Mouse (Mus musculus) MEL (cell line): ENCODE measurements at regions not wholly inside any gene's neighbourhood (a gene's known extent, or its start where the extent isn't known, plus 50 kb on each side); places are given as distances from the start of the nearest gene placed in this dataset.

Experiments used
- DNase-seq: peaks from one replicate; pipeline ENCODE4 v3.0.0; 2011; ENCODE audit warnings: low read depth, low spot score
- H3K27ac ChIP-seq: 2 replicates; pipeline ENCODE4 v1.5.1; 2012; ENCODE audit warnings: low read depth, mild to moderate bottlenecking, control low read depth, low read length, moderate library complexity; ENCODE audit not compliant: control insufficient read depth
- H3K27me3 ChIP-seq, 2 experiments: fragments of 150-350 bp in 1 of 2; sonication (generic) in 1 of 2; 2 replicates each; pipeline ENCODE4 v1.6.1; 2012; ENCODE audit warnings: low read length in 2 of 2, mild to moderate bottlenecking in 2 of 2, improper control_type of control experiment in 1 of 2, moderate library complexity in 1 of 2; ENCODE audit not compliant: insufficient read depth in 2 of 2, control insufficient read depth in 1 of 2
- H3K36me3 ChIP-seq, 2 experiments: 2 replicates each; pipeline ENCODE4 v1.6.1; 2012 to 2014; ENCODE audit warnings: low read length in 2 of 2, improper control_type of control experiment in 1 of 2, inconsistent platforms in 1 of 2, mild to moderate bottlenecking in 1 of 2; ENCODE audit not compliant: insufficient read depth in 2 of 2, control insufficient read depth in 1 of 2
- H3K4me1 ChIP-seq, 2 experiments: fragments of 150-350 bp in 1 of 2; sonication (generic) in 1 of 2; 2 replicates each; pipeline ENCODE4 v1.6.1; 2012; ENCODE audit warnings: low read length in 2 of 2, improper control_type of control experiment in 1 of 2, mild to moderate bottlenecking in 1 of 2; ENCODE audit not compliant: insufficient read depth in 2 of 2, control insufficient read depth in 1 of 2
- H3K4me3 ChIP-seq, 2 experiments: fragments of 150-350 bp in 1 of 2; sonication (generic) in 1 of 2; 2 replicates each; pipeline ENCODE4 v1.5.1; 2012; ENCODE audit warnings: low read depth in 2 of 2, low read length in 2 of 2, mild to moderate bottlenecking in 2 of 2, moderate library complexity in 2 of 2, control low read depth in 1 of 2, improper control_type of control experiment in 1 of 2; ENCODE audit not compliant: control insufficient read depth in 1 of 2, insufficient read depth in 1 of 2
- H3K79me2 ChIP-seq: 2 replicates; pipeline ENCODE4 v1.6.1; 2012; ENCODE audit warnings: mild to moderate bottlenecking, low read length, moderate library complexity; ENCODE audit not compliant: control insufficient read depth, poor library complexity, insufficient read depth
- H3K9ac ChIP-seq: 2 replicates; pipeline ENCODE4 v1.6.1; 2012; ENCODE audit warnings: low read depth, mild to moderate bottlenecking, control low read depth, low read length, moderate library complexity; ENCODE audit not compliant: control insufficient read depth, poor library complexity, severe bottlenecking
- H3K9me3 ChIP-seq: fragments of 150-350 bp; sonication (generic); replicated peaks from 2 replicates; pipeline ENCODE4 v1.6.1; 2012; ENCODE audit warnings: mild to moderate bottlenecking, low read length, improper control_type of control experiment, moderate library complexity; ENCODE audit not compliant: insufficient read depth
- BHLHE40 ChIP-seq: IDR thresholded peaks from 2 replicates; pipeline ENCODE4 v1.6.1; 2012; ENCODE audit warnings: low read depth, mild to moderate bottlenecking, inconsistent platforms, low read length, improper control_type of control experiment, borderline replicate concordance
- CTCF ChIP-seq, 3 experiments: IDR thresholded peaks in 2 of 3; conservative IDR thresholded peaks in 1 of 3; 2 replicates each; pipeline ENCODE4 v1.5.1; 2011 to 2012; ENCODE audit warnings: low read length in 3 of 3, low read depth in 2 of 3, mild to moderate bottlenecking in 2 of 3, improper control_type of control experiment in 1 of 3, inconsistent platforms in 1 of 3, mixed read lengths in 1 of 3, moderate library complexity in 1 of 3; ENCODE audit not compliant: control insufficient read depth in 1 of 3, insufficient read depth in 1 of 3, poor library complexity in 1 of 3, severe bottlenecking in 1 of 3
- ELF1 ChIP-seq: IDR thresholded peaks from 2 replicates; pipeline ENCODE4 v1.6.1; 2014; ENCODE audit warnings: low read depth, mild to moderate bottlenecking, inconsistent platforms, low read length, improper control_type of control experiment, moderate library complexity
- EP300 ChIP-seq, 2 experiments: IDR thresholded peaks; 2 replicates each; pipeline ENCODE4 v1.6.1; 2011; ENCODE audit warnings: improper control_type of control experiment in 2 of 2, low read length in 2 of 2, low read depth in 1 of 2, mild to moderate bottlenecking in 1 of 2
- GABPA ChIP-seq: IDR thresholded peaks from 2 replicates; pipeline ENCODE4 v1.6.1; 2012; ENCODE audit warnings: low read depth, mild to moderate bottlenecking, inconsistent platforms, low read length, improper control_type of control experiment, moderate library complexity
- GATA1 ChIP-seq: IDR thresholded peaks from 2 replicates; pipeline ENCODE4 v1.6.1; 2011; ENCODE audit warnings: low read depth, low read length, improper control_type of control experiment
- JUND ChIP-seq: IDR thresholded peaks from 2 replicates; pipeline ENCODE4 v1.6.1; 2011; ENCODE audit warnings: low read depth, mild to moderate bottlenecking, improper control_type of control experiment, low read length
- KAT2A ChIP-seq: conservative IDR thresholded peaks from 2 replicates; pipeline ENCODE4 v1.6.1; 2012; ENCODE audit warnings: low read depth, low read length, improper control_type of control experiment, inconsistent platforms
- MAX ChIP-seq: IDR thresholded peaks from 2 replicates; pipeline ENCODE4 v1.6.1; 2011; ENCODE audit warnings: low read length, improper control_type of control experiment
- MEF2A ChIP-seq: IDR thresholded peaks from 2 replicates; pipeline ENCODE4 v1.6.1; 2014; ENCODE audit warnings: low read depth, mild to moderate bottlenecking, inconsistent platforms, low read length, improper control_type of control experiment; ENCODE audit not compliant: poor library complexity, insufficient replicate concordance, severe bottlenecking; ENCODE audit errors: extremely low read depth
- MXI1 ChIP-seq: IDR thresholded peaks from 2 replicates; pipeline ENCODE4 v1.6.1; 2011; ENCODE audit warnings: mild to moderate bottlenecking, low read depth, low read length, improper control_type of control experiment
- NRF1 ChIP-seq: IDR thresholded peaks from 2 replicates; pipeline ENCODE4 v1.6.1; 2014; ENCODE audit warnings: low read depth, mild to moderate bottlenecking, inconsistent platforms, low read length, improper control_type of control experiment, moderate library complexity; ENCODE audit not compliant: poor library complexity, insufficient read depth, severe bottlenecking
- POLR2A ChIP-seq, 2 experiments: IDR thresholded peaks; 2 replicates each; pipeline ENCODE4 v1.6.1; 2011 to 2012; ENCODE audit warnings: low read length in 2 of 2, mild to moderate bottlenecking in 2 of 2, control low read depth in 1 of 2, improper control_type of control experiment in 1 of 2, low read depth in 1 of 2, moderate library complexity in 1 of 2; ENCODE audit not compliant: control insufficient read depth in 1 of 2, insufficient read depth in 1 of 2, poor library complexity in 1 of 2
- POLR2AphosphoS2 ChIP-seq: IDR thresholded peaks from 2 replicates; pipeline ENCODE4 v1.6.1; 2011; ENCODE audit warnings: low read length, improper control_type of control experiment
- POLR2AphosphoS5 ChIP-seq: IDR thresholded peaks from 2 replicates; pipeline ENCODE4 v1.6.1; 2012; ENCODE audit warnings: low read depth, borderline replicate concordance, mild to moderate bottlenecking, inconsistent platforms, low read length, moderate library complexity, mixed read lengths
- RAD21 ChIP-seq: IDR thresholded peaks from 2 replicates; pipeline ENCODE4 v1.6.1; 2011; ENCODE audit warnings: mild to moderate bottlenecking, low read depth, low read length, improper control_type of control experiment
- RCOR1 ChIP-seq: IDR thresholded peaks from 2 replicates; pipeline ENCODE4 v1.6.1; 2012; ENCODE audit warnings: low read depth, mild to moderate bottlenecking, inconsistent platforms, low read length, improper control_type of control experiment
- TAL1 ChIP-seq: IDR thresholded peaks from 2 replicates; pipeline ENCODE4 v1.6.1; 2012; ENCODE audit warnings: mild to moderate bottlenecking, inconsistent platforms, low read length, moderate library complexity, mixed read lengths
- TBP ChIP-seq: IDR thresholded peaks from 2 replicates; pipeline ENCODE4 v1.8.0; 2011; ENCODE audit warnings: low read depth, low read length, improper control_type of control experiment
- UBTF ChIP-seq: IDR thresholded peaks from 2 replicates; pipeline ENCODE4 v1.6.1; 2012; ENCODE audit warnings: low read depth, mild to moderate bottlenecking, inconsistent platforms, low read length, improper control_type of control experiment, moderate library complexity, borderline replicate concordance; ENCODE audit not compliant: insufficient read depth
- USF1 ChIP-seq: IDR thresholded peaks from 2 replicates; pipeline ENCODE4 v1.6.1; 2014; ENCODE audit warnings: low read depth, mild to moderate bottlenecking, inconsistent platforms, low read length, improper control_type of control experiment, moderate library complexity
- ZMIZ1 ChIP-seq: IDR thresholded peaks from 2 replicates; pipeline ENCODE4 v1.6.1; 2012; ENCODE audit warnings: low read depth, mild to moderate bottlenecking, inconsistent platforms, low read length, improper control_type of control experiment, moderate library complexity

GRCm38 (mm10) chr3:45198994-45199589 is 179.1 kb upstream of the Pcdh10 start:
- no peak overlapping the region for H3K9ac ChIP-seq
- no peak overlapping the region for H3K27ac ChIP-seq
- no peak overlapping the region for H3K4me3 ChIP-seq
- H3K9me3 ChIP-seq: no peaks in the 10 kb centered on the region
- no peak for DNase-seq
- H3K27me3 ChIP-seq: no peaks in the 10 kb centered on the region; a peak in 1 of 4 replicates
- H3K79me2 ChIP-seq: no peaks in the 10 kb centered on the region
- no peaks in the 10 kb centered on the region for H3K36me3 ChIP-seq
- TF ChIP-seq UBTF: no peak
- TF ChIP-seq TAL1: no peak
- no peak for TF ChIP-seq ZMIZ1
- no peak for TF ChIP-seq CTCF (IDR thresholded peaks at IDR 0.05 in 2 of 3, conservative IDR thresholded peaks at IDR 0.05 in 1 of 3; ENCODE audit: control insufficient read depth in 1 of 3, insufficient read depth in 1 of 3, low read depth in 2 of 3, low read length in 3 of 3, poor library complexity in 1 of 3, severe bottlenecking in 1 of 3)
- no peak for TF ChIP-seq TBP
- no peak for TF ChIP-seq POLR2AphosphoS2
- no peak for TF ChIP-seq POLR2A (IDR thresholded peaks at IDR 0.05; ENCODE audit: control insufficient read depth in 1 of 2, insufficient read depth in 1 of 2, low read depth in 1 of 2, low read length in 2 of 2, poor library complexity in 1 of 2)
- TF ChIP-seq EP300 (IDR thresholded peaks at IDR 0.05; ENCODE audit: low read depth in 1 of 2, low read length in 2 of 2): no peak
- TF ChIP-seq RAD21: no peak
- no peak for TF ChIP-seq NRF1
- TF ChIP-seq, all 39 proteins: peak for 0
- no peaks in the 10 kb centered on the region for H3K4me1 ChIP-seq

- H3K4me1 ChIP-seq: no peaks in the 10 kb centered on the region
- no peak overlapping the region for H3K9ac ChIP-seq
- H3K9me3 ChIP-seq: no peaks in the 10 kb centered on the region
- no peak overlapping the region for H3K27ac ChIP-seq
- H3K36me3 ChIP-seq: no peaks in the 10 kb centered on the region
- no peaks in the 10 kb centered on the region for H3K79me2 ChIP-seq
- no peak overlapping the region for H3K4me3 ChIP-seq
- DNase-seq: no peak
- no peaks in the 10 kb centered on the region; a peak in 1 of 4 replicates for H3K27me3 ChIP-seq
- no peak for TF ChIP-seq MEF2A
- no peak for TF ChIP-seq MAX
- TF ChIP-seq KAT2A: no peak
- TF ChIP-seq POLR2A (IDR thresholded peaks at IDR 0.05; ENCODE audit: control insufficient read depth in 1 of 2, insufficient read depth in 1 of 2, low read depth in 1 of 2, low read length in 2 of 2, poor library complexity in 1 of 2): no peak
- no peak for TF ChIP-seq POLR2AphosphoS5
- no peak for TF ChIP-seq GATA1
- no peak for TF ChIP-seq JUND
- TF ChIP-seq ELF1: no peak
- no peak for TF ChIP-seq BHLHE40
- no peak for TF ChIP-seq USF1
- TF ChIP-seq NRF1: no peak
- no peak for TF ChIP-seq MXI1
- TF ChIP-seq RCOR1: no peak
- no peak for TF ChIP-seq POLR2AphosphoS2
- no peak for TF ChIP-seq GABPA
- TF ChIP-seq, all 39 proteins: peak for 0
These were observed 173.7 kb upstream of the Pcdh10 start for GRCm38 (mm10) chr3:45204392-45205043.
